Mouse (Mus musculus): Measurements from ENCODE around the gene Inpp5k.

DNA sequence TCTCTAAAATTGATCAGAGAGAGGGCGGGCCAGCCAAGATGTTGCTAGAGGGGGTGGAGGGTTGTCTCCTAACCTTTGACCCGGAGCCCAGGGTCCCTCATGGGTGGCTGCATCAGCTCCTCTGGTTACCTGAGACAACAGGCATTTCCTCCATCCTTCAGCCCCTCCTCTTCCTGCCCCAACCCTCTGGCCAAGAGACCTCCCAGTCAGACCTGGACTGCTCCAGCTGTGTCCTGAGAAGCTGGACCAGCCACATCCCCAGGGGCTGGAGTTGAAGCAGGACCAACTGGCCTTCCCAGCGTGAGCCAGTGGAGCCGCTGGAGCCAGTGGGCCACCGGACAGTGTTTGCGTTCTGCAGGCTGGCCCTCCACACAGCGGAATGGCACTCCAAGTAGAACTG lies 19.5 kb downstream of the Inpp5k start, which contains the start of gene Myo1c:
- no peak for TF ChIP-seq POLR2A (IDR thresholded peaks at IDR 0.05; ENCODE audit: extremely low read depth, insufficient read depth, low read length)
- TF ChIP-seq CTCF (IDR thresholded peaks at IDR 0.05; ENCODE audit: extremely low read depth, insufficient read depth, low read length) = no peak

All from cortical plate, adult 2 months (tissue).